Mouse (Mus musculus): ENCODE results near the gene Ppp1r8.

DNA sequence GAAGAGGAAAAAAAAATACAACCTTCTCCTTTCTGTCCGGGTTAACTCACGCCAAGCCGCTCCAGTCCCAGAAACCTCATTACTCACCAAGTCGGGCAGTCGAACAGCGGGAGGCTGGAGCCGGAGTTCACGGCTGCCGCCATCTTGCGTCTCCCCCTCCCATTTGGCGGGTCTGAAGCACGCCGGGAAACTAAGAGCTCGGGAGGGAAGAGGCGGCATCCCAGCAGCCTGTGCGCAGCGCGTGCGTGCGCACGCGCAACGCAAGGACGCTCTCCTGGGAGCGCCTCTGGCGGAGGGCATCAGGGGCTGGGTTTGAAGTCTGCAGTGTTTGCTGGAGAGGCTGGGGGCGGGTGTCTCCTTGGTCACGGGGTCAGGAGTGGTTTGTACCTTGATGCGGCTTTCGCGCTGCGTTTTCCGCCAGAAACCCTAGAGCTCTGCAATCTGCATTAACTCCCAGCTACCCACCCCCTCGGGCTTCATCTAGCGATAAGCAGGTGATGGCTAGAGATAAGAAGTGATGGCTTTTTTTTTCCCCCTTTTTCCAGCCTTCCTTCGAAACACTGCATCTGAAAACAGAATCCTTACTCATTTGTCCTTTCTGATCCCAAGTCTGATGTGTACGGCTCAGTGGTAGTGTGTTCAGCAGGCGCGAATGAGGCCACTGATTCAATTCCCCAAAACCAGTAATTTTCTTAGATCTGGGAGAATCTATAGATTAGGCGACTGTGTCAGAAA lies at the start of gene Ppp1r8:
- peak; percentile 71 for TF ChIP-seq GATA1 (IDR thresholded peaks at IDR 0.05; ENCODE audit: low read length)
- TF ChIP-seq TAL1 (IDR thresholded peaks at IDR 0.05; ENCODE audit: low read length): no peak

Data from erythroblast, embryonic 14.5 days (primary cell).